Mouse (Mus musculus): Measurements from ENCODE around the gene Cenpi. TPM values are rescaled to one million over a fixed set of nuclear protein-coding genes. Genes with fewer than 3 reads are reported as not detected.

The Cenpi gene
- polyA plus RNA-seq, 1 experiment = not detected

DNA sequence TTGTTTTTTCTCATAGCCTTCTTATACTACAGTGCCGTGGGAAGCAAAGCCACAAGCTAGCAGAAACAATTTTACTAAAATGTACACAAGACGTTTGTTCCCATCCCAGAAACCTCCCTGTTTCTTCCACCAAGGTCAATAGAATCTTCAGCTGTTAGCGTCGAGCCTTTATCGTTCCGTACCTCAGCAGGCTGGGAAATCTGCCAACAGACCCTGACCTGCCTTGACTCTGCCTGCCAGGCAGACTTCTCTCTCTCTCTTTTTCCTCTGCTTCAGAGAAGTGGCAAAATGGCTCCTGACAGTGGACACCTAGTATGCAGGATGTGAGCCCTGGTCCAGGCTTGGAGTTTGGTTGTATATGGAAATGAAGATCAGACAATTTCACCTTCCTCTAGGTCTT lies 77.0 kb downstream of the Cenpi start:
- 70% methylated on average over 6 of the region's 6 CpGs for WGBS
- TF ChIP-seq CTCF (IDR thresholded peaks at IDR 0.05; ENCODE audit: insufficient read depth, low read depth, low read length) (no peak), POLR2A (IDR thresholded peaks at IDR 0.05; ENCODE audit: insufficient read depth, low read depth, low read length) (no peak)
- Histone ChIP-seq H3K27ac (ENCODE audit: insufficient read depth, low read depth, low read length) (no peak overlapping the region), H3K4me3 (ENCODE audit: insufficient read depth, low read depth, low read length) (no peak overlapping the region), H3K4me1 (ENCODE audit: control insufficient read depth, insufficient read depth, low read length) (no peaks in the 10 kb centered on the region)

DNA sequence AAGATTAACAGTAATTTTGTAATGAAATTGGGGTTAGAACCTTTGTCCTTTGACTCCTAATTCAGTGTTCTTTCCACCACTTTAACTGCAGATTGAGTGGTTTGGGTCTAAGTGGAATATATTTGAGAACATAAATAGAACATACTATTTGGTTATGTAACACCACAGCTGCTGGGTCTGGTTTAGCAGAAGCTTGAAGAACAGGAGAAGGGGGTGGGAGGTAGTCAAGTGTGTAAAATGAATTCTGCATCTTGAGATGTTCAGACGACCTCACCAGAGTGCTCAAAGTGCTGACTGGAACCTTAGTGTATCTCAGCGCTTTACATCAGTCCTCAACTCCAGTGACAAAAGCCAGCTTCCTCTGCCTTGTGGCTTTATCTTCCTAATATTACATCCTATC lies 91.1 kb downstream of the Cenpi start:
- Histone ChIP-seq H3K4me1 (ENCODE audit: control insufficient read depth, insufficient read depth, low read length) (no peaks in the 10 kb centered on the region), H3K4me3 (ENCODE audit: insufficient read depth, low read depth, low read length) (no peak overlapping the region), H3K27ac (ENCODE audit: insufficient read depth, low read depth, low read length) (no peak overlapping the region)
- whole genome bisulfite sequencing = 42% methylated on average over 2 of the region's 2 CpGs
- TF ChIP-seq POLR2A (IDR thresholded peaks at IDR 0.05; ENCODE audit: insufficient read depth, low read depth, low read length) (no peak), CTCF (IDR thresholded peaks at IDR 0.05; ENCODE audit: insufficient read depth, low read depth, low read length) (no peak)

DNA sequence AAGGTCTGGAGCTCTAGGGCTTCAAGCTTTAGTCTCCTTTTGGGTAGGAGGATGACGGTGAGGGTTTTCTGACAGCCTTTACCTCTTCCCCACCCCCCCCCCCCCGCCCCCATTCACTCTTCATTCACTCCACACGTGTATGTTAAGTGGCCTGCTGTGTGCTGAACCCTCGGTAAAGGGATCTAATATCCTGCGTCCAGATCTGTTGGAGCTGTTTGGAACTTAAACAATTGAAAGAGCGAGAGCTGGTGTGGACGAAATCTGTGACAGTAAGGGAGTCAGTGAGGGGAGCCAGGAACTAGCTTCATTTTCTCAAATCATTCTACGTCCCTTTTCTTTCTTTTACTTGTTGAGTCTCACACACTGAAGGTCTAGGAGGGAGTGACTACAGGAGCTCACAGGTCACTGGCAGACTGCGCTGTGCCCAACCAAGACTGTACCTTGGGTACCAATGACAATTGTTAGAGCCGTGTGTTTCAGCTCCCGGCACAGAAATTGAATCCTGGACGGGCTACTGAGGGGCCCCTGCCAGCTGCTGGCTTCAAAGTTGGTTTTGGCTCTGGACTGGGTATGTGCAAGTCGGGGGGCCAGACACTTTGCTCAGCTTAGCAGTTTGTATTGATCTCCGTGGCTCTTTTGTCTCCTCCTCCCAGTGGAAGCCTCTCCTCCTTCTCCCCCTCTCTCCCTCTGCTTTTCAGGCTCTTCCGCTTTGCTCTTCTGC lies 96.1 kb downstream of the Cenpi start, which contains the start of gene Drp2:
Gene Drp2, plus strand, starts transcription at position 689 of the 721 bp plus-strand sequence.
- Histone ChIP-seq H3K4me1 (ENCODE audit: control insufficient read depth, insufficient read depth, low read length) (0 out of 2 replicates have a peak, but pooled peaks cover 2% of the 10 kb centered on the region), H3K4me3 (ENCODE audit: insufficient read depth, low read depth, low read length) (peak within 1 kb of the TSS; percentile 61), H3K27ac (ENCODE audit: insufficient read depth, low read depth, low read length) (peak within 1 kb of the TSS; percentile 90)
- TF ChIP-seq POLR2A (IDR thresholded peaks at IDR 0.05; ENCODE audit: insufficient read depth, low read depth, low read length) (no peak), CTCF (IDR thresholded peaks at IDR 0.05; ENCODE audit: insufficient read depth, low read depth, low read length) (no peak)
- WGBS = 25% methylated on average over 15 of the region's 15 CpGs

DNA sequence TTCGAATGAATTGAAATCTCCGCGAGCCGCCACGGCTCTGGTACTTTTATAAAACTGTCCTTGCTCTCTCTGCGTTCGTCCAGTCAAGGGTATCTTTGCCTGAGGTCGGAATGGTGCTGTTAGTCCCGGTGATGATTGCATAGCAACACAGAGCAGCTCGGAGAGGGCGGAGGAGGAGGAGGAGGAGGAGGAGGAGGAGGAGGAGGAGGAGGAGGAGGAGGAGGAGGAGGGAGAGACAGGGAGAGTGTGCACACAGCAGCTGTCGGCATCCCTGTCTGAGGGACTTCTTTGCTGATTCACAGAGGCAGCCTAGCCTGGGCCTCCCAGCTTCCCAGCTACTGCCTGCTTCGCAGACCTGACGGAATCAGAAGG lies 96.7 kb downstream of the Cenpi start:
- H3K4me3 ChIP-seq (ENCODE audit: insufficient read depth, low read depth, low read length) = peak overlapping the region; percentile 61
- H3K27ac ChIP-seq (ENCODE audit: insufficient read depth, low read depth, low read length) = peak overlapping the region; percentile 90
- 22% methylated on average over 13 of the region's 14 CpGs for WGBS
- TF ChIP-seq POLR2A (IDR thresholded peaks at IDR 0.05; ENCODE audit: insufficient read depth, low read depth, low read length) (no peak; the same call in 1 of the 2 replicates), CTCF (IDR thresholded peaks at IDR 0.05; ENCODE audit: insufficient read depth, low read depth, low read length) (no peak)
- H3K4me1 ChIP-seq (ENCODE audit: control insufficient read depth, insufficient read depth, low read length) = 0 out of 2 replicates have a peak, but pooled peaks cover 2% of the 10 kb centered on the region

DNA sequence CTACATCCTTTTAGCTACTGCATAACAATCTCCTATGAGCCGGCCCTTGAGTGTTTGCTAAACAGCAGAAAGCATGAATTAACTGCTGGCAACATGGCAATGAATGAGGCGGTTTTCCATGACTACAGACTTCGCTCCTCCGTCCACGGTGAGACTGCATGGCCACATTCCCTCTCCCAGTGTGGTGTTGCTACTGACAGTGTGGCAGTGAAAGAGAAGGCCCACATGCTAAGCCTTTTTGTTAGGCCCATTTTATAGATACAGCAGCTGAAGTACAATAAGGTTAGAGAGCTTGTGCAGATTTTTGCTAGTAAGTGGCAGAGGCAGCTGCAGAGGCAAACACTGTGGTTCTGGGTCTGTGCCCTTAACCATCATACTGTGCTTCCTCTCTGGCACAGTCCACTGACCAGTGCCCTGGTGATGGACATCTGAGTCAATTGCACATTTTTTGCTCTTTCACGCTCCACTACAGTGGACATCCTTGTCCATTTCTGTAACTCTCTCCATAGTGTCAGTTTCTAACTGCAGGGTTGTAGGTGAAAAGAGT lies 101.5 kb downstream of the Cenpi start:
- TF ChIP-seq POLR2A (IDR thresholded peaks at IDR 0.05; ENCODE audit: insufficient read depth, low read depth, low read length) = no peak
- no peak for TF ChIP-seq CTCF (IDR thresholded peaks at IDR 0.05; ENCODE audit: insufficient read depth, low read depth, low read length)
- 0 out of 2 replicates have a peak, but pooled peaks cover 2% of the 10 kb centered on the region for H3K4me1 ChIP-seq (ENCODE audit: control insufficient read depth, insufficient read depth, low read length)
- no peak overlapping the region for H3K27ac ChIP-seq (ENCODE audit: insufficient read depth, low read depth, low read length)
- WGBS = 46% methylated on average over 6 of the region's 6 CpGs
- H3K4me3 ChIP-seq (ENCODE audit: insufficient read depth, low read depth, low read length) = no peak overlapping the region

DNA sequence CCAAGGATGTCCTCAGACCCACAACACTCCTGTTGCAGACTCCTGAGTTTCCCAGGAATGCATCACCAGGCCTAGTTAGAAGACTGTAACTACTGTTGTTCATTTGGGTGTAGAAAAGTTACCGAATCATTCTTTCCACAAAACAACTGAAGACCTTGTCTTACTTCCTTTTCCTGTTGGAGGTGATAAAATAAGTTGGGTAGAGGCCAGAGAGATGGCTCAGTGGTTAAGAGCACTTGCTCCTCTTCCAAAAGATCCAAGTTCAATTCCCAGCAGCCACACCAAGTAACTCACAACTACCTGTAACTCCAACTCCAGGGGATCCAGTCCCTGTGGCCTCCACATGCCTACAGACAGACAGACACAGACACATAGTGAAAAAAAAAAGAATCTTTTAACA lies 104.2 kb downstream of the Cenpi start:
- WGBS = 82% methylated on average over 1 of the region's 1 CpGs
- H3K4me3 ChIP-seq (ENCODE audit: insufficient read depth, low read depth, low read length) = no peak overlapping the region
- no peak for TF ChIP-seq POLR2A (IDR thresholded peaks at IDR 0.05; ENCODE audit: insufficient read depth, low read depth, low read length)
- no peak for TF ChIP-seq CTCF (IDR thresholded peaks at IDR 0.05; ENCODE audit: insufficient read depth, low read depth, low read length)
- H3K4me1 ChIP-seq (ENCODE audit: control insufficient read depth, insufficient read depth, low read length) = 0 out of 2 replicates have a peak, but pooled peaks cover 2% of the 10 kb centered on the region
- H3K27ac ChIP-seq (ENCODE audit: insufficient read depth, low read depth, low read length) = no peak overlapping the region

Other genes with a start within 250 kb of the Cenpi start
- gene Cstf2, start 248.9 kb upstream of the Cenpi start, polyA plus RNA-seq (2012; ENCODE audit: insufficient read depth, insufficient read length, low replicate concordance, missing spikeins) = not detected in 2 replicates
- not detected in 2 replicates for gene Xkrx, start 146.0 kb upstream of the Cenpi start, polyA plus RNA-seq (2012; ENCODE audit: insufficient read depth, insufficient read length, low replicate concordance, missing spikeins)
- gene Arl13a, start 120.6 kb upstream of the Cenpi start, polyA plus RNA-seq (2012; ENCODE audit: insufficient read depth, insufficient read length, low replicate concordance, missing spikeins) = not detected in 2 replicates
- not detected in 2 replicates for gene Nox1, start 86.1 kb upstream of the Cenpi start, polyA plus RNA-seq (2012; ENCODE audit: insufficient read depth, insufficient read length, low replicate concordance, missing spikeins)
- not detected in 2 replicates for gene Trmt2b, start 31.1 kb upstream of the Cenpi start, polyA plus RNA-seq (2012; ENCODE audit: insufficient read depth, insufficient read length, low replicate concordance, missing spikeins)
- gene Tmem35a, start 12.9 kb upstream of the Cenpi start, polyA plus RNA-seq (2012; ENCODE audit: insufficient read depth, insufficient read length, low replicate concordance, missing spikeins) = not detected in 2 replicates
- gene Drp2, start 96.5 kb downstream of the Cenpi start, polyA plus RNA-seq (2012; ENCODE audit: insufficient read depth, insufficient read length, low replicate concordance, missing spikeins) = 327 TPM in 1 of 2 replicates, not detected in the other
- gene Taf7l, start 168.4 kb downstream of the Cenpi start, polyA plus RNA-seq (2012; ENCODE audit: insufficient read depth, insufficient read length, low replicate concordance, missing spikeins) = not detected in 2 replicates
- not detected in 2 replicates for gene Timm8a1, start 233.8 kb downstream of the Cenpi start, polyA plus RNA-seq (2012; ENCODE audit: insufficient read depth, insufficient read length, low replicate concordance, missing spikeins)